Mouse (Mus musculus) bone marrow, adult 2 months (tissue): Measurements from ENCODE around the gene Wscd1.

ENCODE experiments used
- CTCF ChIP-seq: fragments of 200-500 bp; IDR thresholded peaks from 2 replicates; pipeline ENCODE4 v1.5.1; 2011; ENCODE audit warnings: low read length, control low read depth; ENCODE audit not compliant: control insufficient read depth, insufficient read depth
- POLR2A ChIP-seq: fragments of 200-500 bp; IDR thresholded peaks from 2 replicates; pipeline ENCODE4 v1.6.1; 2011; ENCODE audit warnings: low read depth, mild to moderate bottlenecking, control low read depth, low read length, borderline replicate concordance; ENCODE audit not compliant: control insufficient read depth

DNA sequence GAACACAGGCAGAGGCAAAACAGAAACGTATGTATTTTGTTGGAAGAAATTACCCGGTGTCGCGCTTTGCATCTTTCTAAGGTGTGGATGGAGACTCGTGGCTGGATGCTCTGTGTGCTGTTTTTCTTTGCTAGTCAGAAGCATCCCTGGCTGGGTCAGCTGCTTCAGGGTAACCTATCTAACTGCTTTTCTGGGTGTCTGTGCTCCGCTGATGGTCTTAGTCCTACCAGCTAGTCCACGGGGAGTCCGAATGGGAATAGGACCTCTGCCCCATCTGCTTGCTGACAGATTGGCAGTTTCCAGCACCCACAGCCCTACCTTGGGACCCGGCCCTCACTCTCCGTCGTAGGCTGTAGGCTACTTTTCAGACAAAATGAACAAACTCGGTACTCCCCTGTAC, 2.0 kb downstream of the Wscd1 start:
- TF ChIP-seq CTCF, result no peak
- TF ChIP-seq POLR2A, result no peak
